Mouse (Mus musculus) cerebellum, adult 2 months (tissue): ENCODE results near the gene Dnah2. TPM values are rescaled to one million over a fixed set of nuclear protein-coding genes. Genes with fewer than 3 reads are reported as not detected.

ENCODE experiments used
- DNase-seq, 2 experiments: peaks; one replicate each; pipeline ENCODE4 v3.0.0; 2021
- H3K27ac ChIP-seq: fragments of 200-500 bp; 2 replicates; pipeline ENCODE4 v1.5.1; 2012; ENCODE audit warnings: low read length, control low read depth, inconsistent platforms; ENCODE audit not compliant: insufficient read depth
- H3K27me3 ChIP-seq: fragments of 200-500 bp; 2 replicates; pipeline ENCODE4 v1.6.1; 2012; ENCODE audit warnings: inconsistent platforms, mild to moderate bottlenecking, low read length, moderate library complexity; ENCODE audit not compliant: control insufficient read depth, insufficient read depth
- H3K4me1 ChIP-seq: fragments of 200-500 bp; 2 replicates; pipeline ENCODE4 v1.6.1; 2011; ENCODE audit warnings: low read length; ENCODE audit not compliant: control insufficient read depth, insufficient read depth
- H3K4me3 ChIP-seq: fragments of 200-500 bp; replicated peaks from 2 replicates; pipeline ENCODE3; 2011; ENCODE audit warnings: mild to moderate bottlenecking, low read depth, low read length, control low read depth; ENCODE audit not compliant: insufficient read depth
- CTCF ChIP-seq: fragments of 200-500 bp; IDR thresholded peaks from 2 replicates; pipeline ENCODE4 v1.5.1; 2011; ENCODE audit warnings: low read depth, mild to moderate bottlenecking, control low read depth, low read length, moderate library complexity, borderline replicate concordance; ENCODE audit not compliant: insufficient read depth
- POLR2A ChIP-seq: fragments of 200-500 bp; IDR thresholded peaks from 2 replicates; pipeline ENCODE4 v1.6.1; 2011; ENCODE audit warnings: low read length, control low read depth, borderline replicate concordance; ENCODE audit not compliant: insufficient read depth
- WGBS: fragments of 180-500 bp; shearing (Covaris S2); methylation state at CpG from one replicate; pipeline ENCODE4 v1.1.7; 2018; 5-methylcytosine and 5-hydroxymethylcytosine counted together
- polyA plus RNA-seq: library from polyadenylated mRNA; depleted of rRNA; stranded (reverse); fragments of >200 nt; gene quantifications from 2 replicates; pipeline ENCODE4 v1.2.3, GENCODE M21; 2012

Gene Dnah2
- polyA plus RNA-seq, 1 experiment: 0.69 TPM

DNA sequence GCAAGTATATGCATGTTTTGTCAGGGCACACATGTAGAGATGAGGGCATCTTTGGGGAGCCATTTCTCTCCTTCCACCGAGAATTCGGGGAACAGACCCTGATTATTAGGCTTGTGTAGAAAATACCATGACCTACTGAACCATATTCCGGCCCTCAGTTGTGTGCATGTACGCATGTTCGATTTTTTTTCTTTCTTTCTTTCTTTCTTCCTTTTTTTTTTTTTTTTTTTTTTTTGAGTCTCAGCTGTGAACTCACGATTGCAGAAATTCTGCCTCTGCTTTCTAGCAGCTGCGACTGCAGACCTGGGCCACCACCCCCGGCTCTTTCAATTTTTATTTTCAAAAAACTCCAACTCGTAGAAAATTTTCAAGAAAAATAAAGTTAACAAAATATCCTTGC, 23.2 kb downstream of the Dnah2 start:
- DNase-seq: no peak
- WGBS: 94% methylated on average over 9 of the region's 9 CpGs
- TF ChIP-seq CTCF (no peak), POLR2A (no peak)
- Histone ChIP-seq H3K4me3 (no peak overlapping the region), H3K27me3 (no peaks in the 10 kb centered on the region), H3K27ac (no peak overlapping the region), H3K4me1 (no peaks in the 10 kb centered on the region; the same call in 1 of the 2 replicates)

DNA sequence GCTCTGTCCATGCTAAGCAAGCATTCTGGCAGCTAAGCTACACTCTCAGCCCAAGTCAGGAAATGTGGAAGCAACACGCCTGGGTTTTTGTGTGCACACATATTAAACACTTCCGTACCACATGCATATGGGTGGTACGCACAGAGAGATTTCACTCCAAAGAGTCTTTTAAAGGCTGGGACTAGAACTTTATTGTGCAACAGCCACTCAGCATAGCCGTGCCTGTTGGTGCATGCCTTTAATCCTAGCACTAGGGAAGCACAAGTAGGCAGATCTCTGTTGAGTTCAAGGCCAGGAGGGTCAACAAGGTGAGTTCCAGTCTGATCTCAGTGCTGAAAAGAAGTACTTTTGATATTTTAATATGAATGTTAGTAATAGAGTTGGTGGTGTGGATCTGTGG, 25.3 kb downstream of the Dnah2 start:
- Histone ChIP-seq H3K27me3 (no peaks in the 10 kb centered on the region), H3K4me1 (no peaks in the 10 kb centered on the region; the same call in 1 of the 2 replicates), H3K4me3 (no peak overlapping the region), H3K27ac (no peak overlapping the region)
- 89% methylated on average over 4 of the region's 4 CpGs for WGBS
- no peak for DNase-seq
- TF ChIP-seq POLR2A: no peak

DNA sequence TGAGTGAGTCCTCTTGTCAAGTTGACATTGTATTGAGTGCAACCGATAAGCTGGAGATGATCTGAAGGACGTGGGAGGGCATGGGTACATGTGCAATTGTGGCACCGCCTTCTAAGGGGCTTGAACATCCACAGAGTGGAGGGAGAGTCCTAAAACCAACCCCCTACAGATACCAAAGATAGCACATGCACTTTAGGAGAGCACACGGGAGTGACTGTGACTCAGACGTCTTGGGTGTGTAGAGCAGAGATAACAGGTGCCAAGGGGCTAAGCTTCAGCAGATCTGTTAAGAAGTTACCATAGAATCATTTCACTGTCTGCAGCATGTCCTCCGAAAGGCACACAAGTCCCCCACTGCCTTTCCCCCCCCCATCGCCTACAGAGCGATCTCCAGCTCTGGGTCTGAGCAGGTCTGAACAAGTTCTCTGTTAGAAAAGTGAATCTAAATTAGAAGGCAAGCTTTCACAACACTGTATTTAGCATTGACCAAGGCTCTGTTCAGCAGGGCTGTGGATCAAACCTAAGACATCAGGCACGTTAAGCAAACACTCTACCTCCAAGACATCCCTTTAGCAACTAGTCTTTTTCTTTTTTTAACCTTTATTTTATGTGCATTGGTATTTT, 27.3 kb downstream of the Dnah2 start:
- H3K4me1 ChIP-seq: no peaks in the 10 kb centered on the region; the same call in 1 of the 2 replicates
- H3K4me3 ChIP-seq: no peak overlapping the region
- no peak for TF ChIP-seq CTCF
- TF ChIP-seq POLR2A: no peak
- no peaks in the 10 kb centered on the region for H3K27me3 ChIP-seq
- 85% methylated on average over 9 of the region's 9 CpGs for WGBS
- H3K27ac ChIP-seq: no peak overlapping the region
- no peak for DNase-seq

DNA sequence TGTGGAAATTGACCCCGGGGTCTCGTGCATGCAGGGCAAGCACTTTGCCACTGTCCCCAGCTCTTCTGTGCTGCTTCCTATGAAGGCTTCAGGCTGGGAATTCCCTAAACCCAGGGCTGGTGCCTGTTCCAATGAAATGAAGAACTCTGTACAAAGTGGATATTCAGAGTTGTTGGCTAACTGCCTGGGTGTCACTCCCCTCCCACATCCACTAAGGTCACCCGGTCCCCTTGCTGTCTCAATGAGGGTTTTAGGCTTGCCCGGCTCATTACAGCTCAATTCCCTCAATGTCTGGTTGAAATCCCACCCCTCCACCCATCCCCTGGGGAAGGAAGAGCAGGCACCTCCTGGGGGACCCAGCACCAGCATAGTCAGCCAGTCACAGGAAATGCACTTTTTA, 28.9 kb downstream of the Dnah2 start:
- 63% methylated on average over 4 of the region's 4 CpGs for WGBS
- Histone ChIP-seq H3K27ac (no peak overlapping the region), H3K4me1 (no peaks in the 10 kb centered on the region; the same call in 1 of the 2 replicates), H3K27me3 (no peaks in the 10 kb centered on the region), H3K4me3 (no peak overlapping the region)
- DNase-seq: no peak
- TF ChIP-seq CTCF (no peak), POLR2A (no peak)

DNA sequence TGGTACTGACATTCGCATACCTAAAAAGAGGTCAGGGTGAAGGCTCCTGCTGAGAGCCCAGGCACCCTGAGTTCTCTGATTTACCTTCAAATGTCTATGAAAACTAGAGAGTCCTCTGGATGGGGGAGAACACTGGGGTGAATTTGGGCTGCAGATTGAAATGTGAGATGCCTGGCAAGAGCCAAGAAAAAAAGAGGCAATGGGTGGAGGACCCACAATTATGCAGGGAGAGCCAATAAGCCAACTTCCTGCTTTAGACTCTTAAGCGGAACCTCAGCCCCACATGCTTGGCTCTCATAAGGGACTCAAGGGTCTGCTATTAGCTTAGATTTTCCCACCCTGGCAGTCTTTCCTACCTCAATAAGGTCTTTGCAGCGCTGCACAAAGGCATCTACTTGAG, 32.2 kb downstream of the Dnah2 start:
- TF ChIP-seq CTCF: no peak
- no peak for TF ChIP-seq POLR2A
- Histone ChIP-seq H3K4me3 (no peak overlapping the region), H3K4me1 (no peaks in the 10 kb centered on the region), H3K27me3 (no peaks in the 10 kb centered on the region), H3K27ac (no peak overlapping the region)
- no peak for DNase-seq
- 72% methylated on average over 3 of the region's 3 CpGs for WGBS

DNA sequence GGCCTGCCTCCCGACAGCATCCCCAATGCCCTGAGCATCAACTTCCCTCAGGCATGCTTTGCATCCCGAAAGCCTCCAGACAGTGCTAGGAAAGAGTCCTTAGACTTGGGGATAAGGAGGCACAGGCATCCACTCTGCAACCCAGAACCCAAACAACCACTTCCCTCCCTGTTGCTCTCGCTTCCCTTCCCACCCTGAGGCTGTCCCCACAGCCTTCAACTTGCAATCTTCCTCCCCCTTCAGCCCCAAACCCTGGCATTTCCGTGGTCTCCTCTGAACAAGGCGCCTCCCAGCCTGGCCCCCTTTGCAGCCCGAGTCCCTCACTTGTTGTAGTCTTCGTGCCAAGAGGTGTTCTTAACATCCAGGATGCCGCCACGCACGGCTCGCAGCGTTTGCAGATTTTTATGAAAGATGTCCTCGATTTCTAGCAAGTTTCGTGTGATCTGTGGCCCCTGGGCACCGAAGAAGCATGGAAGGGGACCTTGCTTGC, 32.7 kb downstream of the Dnah2 start:
- no peaks in the 10 kb centered on the region for H3K27me3 ChIP-seq
- no peak overlapping the region for H3K27ac ChIP-seq
- WGBS: 65% methylated on average over 15 of the region's 15 CpGs
- H3K4me1 ChIP-seq: no peaks in the 10 kb centered on the region
- DNase-seq: no peak
- H3K4me3 ChIP-seq: no peak overlapping the region
- TF ChIP-seq CTCF (no peak), POLR2A (no peak)

DNA sequence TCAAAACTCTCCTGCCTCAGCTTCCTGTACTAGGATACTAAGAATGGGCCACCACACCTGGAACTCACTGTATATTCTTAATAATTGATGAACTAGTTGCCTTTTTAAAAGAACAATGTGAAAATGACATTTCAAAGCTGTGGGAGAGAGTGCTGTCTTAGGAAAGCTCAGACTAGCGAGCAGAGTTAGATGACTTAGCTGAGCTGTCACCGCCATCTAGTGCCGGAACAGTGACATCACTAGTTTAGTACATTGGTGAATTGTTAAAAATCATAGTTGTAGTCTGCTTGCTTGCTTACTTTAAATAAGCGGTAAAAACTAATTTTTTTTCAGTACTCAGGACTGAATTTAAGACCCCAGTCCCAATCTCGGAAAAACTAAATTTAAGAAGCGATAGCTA, 35.1 kb downstream of the Dnah2 start:
- 10% methylated on average over 6 of the region's 6 CpGs for WGBS
- TF ChIP-seq CTCF (peak; percentile 86), POLR2A (no peak)
- Histone ChIP-seq H3K4me1 (no peaks in the 10 kb centered on the region), H3K27me3 (no peaks in the 10 kb centered on the region), H3K4me3 (no peak overlapping the region), H3K27ac (no peak overlapping the region)
- DNase-seq: peak; percentile 54 to 55

DNA sequence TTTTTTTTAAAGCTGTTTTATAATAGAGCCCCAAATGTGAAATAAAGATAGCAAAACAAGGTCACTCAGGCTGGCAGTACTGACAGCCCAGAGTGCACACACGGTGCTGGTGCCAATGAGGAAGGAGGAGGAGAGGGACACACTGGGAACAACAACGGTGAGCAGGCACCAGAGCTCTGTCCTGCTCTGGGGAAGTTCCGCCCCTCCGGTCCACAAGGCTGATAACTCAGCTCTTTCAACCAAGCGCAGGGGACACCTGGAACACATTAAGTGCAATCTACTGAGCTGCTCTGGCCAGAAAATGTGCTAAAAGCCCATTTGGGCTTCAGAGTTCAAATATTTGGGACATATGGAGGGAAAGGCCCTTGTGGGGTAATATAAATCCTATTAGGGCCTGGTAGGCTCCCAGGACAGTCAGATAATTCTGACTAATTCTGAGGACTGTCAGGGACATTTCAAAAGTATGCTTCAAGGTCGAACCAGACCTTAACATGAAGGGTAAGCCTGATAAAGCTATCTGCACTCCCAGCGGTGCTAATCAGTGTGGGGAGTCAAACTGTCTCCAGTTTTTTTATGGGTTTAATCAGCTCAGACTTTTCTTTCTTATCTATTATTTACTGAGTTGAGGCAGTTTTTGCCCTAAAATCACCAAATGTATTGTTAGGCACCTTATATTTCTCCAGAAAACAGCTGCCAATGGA, 38.0 kb downstream of the Dnah2 start:
- Histone ChIP-seq H3K4me1 (no peaks in the 10 kb centered on the region), H3K27me3 (no peaks in the 10 kb centered on the region), H3K27ac (no peak overlapping the region), H3K4me3 (no peak overlapping the region)
- no peak for TF ChIP-seq POLR2A
- no peak for TF ChIP-seq CTCF
- no peak for DNase-seq
- 59% methylated on average over 7 of the region's 7 CpGs for WGBS
